Mouse (Mus musculus) heart, postnatal 0 days (tissue): ENCODE measurements around the gene Gm6370.

Experiments used
- CTCF ChIP-seq: IDR thresholded peaks from 2 replicates; pipeline ENCODE4 v1.5.1; 2016; ENCODE audit warnings: antibody characterized with exemption, control low read depth, low read depth
- EP300 ChIP-seq: IDR thresholded peaks from 2 replicates; pipeline ENCODE4 v1.6.1; 2016; ENCODE audit warnings: antibody characterized with exemption, low read depth

DNA sequence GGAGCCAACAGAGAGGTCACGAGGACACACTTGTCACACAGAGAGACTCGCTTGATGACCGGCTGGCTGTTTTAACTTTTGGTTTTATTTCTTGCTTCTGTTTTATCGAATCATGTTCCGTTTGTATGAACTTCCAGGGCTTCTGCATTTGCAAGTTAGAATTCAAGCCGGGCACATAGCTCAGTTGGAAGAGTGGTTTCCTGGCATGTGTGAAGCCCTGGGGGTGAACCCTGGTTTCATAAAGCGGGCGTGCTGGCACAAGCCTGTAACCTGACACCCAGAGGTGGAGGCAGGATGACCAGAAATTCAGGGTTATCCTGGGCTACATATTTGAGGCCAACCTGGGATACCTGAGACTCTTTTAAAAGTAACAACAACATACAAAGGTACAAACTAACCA, 29.6 kb upstream of the Gm6370 start:
- TF ChIP-seq CTCF (no peak), EP300 (no peak)
